8 mouse cellular contexts compared by ENCODE assay signal in genomic region chr13:97533896-97534666, GRCm38 (mm10).
DNase-seq lines count a peak whose midpoint lies in the region; ATAC-seq and TF ChIP-seq lines count a peak whose summit lies in the region.
"Had no signal": no experiment of that assay in that cellular context is flagged by ENCODE, and none has a peak within 500 bp of the region (broad histone marks: within the 10 kb centered on the region; RNA-seq: fewer than 3 reads in every experiment).

No protein-coding gene starts in this region.

- H3K9ac ChIP-seq in kidney, postnatal 0 days (ENCODE audit: low read depth, low read length): no peak overlapping the region
- no peak overlapping the region for H3K9ac ChIP-seq in neural tube, embryonic 15.5 days (replicated peaks)

- H3K36me3 ChIP-seq in kidney, postnatal 0 days (ENCODE audit: insufficient read depth, low read length): no peaks in the 10 kb centered on the region
- no peaks in the 10 kb centered on the region for H3K36me3 ChIP-seq in neural tube, embryonic 15.5 days

- H3K4me2 ChIP-seq in kidney, postnatal 0 days (ENCODE audit: low read length): no peak overlapping the region
- H3K4me2 ChIP-seq in neural tube, embryonic 15.5 days: no peak overlapping the region

- TF ChIP-seq CTCF in kidney, postnatal 0 days (IDR thresholded peaks at IDR 0.05; ENCODE audit: low read depth): no peak

- WGBS in kidney, postnatal 0 days: 63% methylated on average over 11 of the region's 11 CpGs
- 61% methylated on average over 11 of the region's 11 CpGs for WGBS in neural tube, embryonic 15.5 days

- H3K4me1 ChIP-seq in kidney, postnatal 0 days (replicated peaks; ENCODE audit: insufficient read depth, low read length): no peaks in the 10 kb centered on the region
- peaks cover 26% of the 10 kb centered on the region for H3K4me1 ChIP-seq in neural tube, embryonic 15.5 days

- ATAC-seq in kidney, postnatal 0 days (replicated peaks; ENCODE audit: low FRiP score, low read depth): no peak
- ATAC-seq in neural tube, embryonic 15.5 days (ENCODE audit: low FRiP score): no peak

- H3K9me3 ChIP-seq in kidney, postnatal 0 days (replicated peaks; ENCODE audit: low read length): no peaks in the 10 kb centered on the region
- no peaks in the 10 kb centered on the region for H3K9me3 ChIP-seq in neural tube, embryonic 15.5 days (replicated peaks)

- no peak overlapping the region for H3K4me3 ChIP-seq in kidney, postnatal 0 days (replicated peaks; ENCODE audit: low read depth, low read length)
- H3K4me3 ChIP-seq in neural tube, embryonic 15.5 days (replicated peaks): no peak overlapping the region

- no peaks in the 10 kb centered on the region for H3K27me3 ChIP-seq in kidney, postnatal 0 days (ENCODE audit: insufficient read depth, low read length)
- H3K27me3 ChIP-seq in neural tube, embryonic 15.5 days (replicated peaks): no peaks in the 10 kb centered on the region

- H3K27ac ChIP-seq in kidney, postnatal 0 days: no peak overlapping the region
- H3K27ac ChIP-seq in neural tube, embryonic 15.5 days (replicated peaks): no peak overlapping the region

- peak; percentile 61 for DNase-seq in kidney, postnatal 0 days (ENCODE audit: low spot score)
- no peak for DNase-seq in kidney, adult 9 months
- peak; percentile 87 for DNase-seq in MEL-GATA-1-ER (ENCODE audit: extremely low read depth, low read depth)
- DNase-seq in brain, adult 2 months (ENCODE audit: low read depth, low spot score): peak; percentile 57
- peak; percentile 43 for DNase-seq in lung, postnatal 36 days
- DNase-seq in cerebellum, postnatal 36 days: no peak
- DNase-seq: thymus, postnatal 14 days had no signal

Comparison
In these comparisons a context has a peak if more than half of its experiments do, and no peak if none do; other contexts are left out.
1. DNase-seq: peak in kidney, postnatal 0 days (single experiment), MEL-GATA-1-ER (single experiment), brain, adult 2 months (single experiment) and lung, postnatal 36 days (single experiment); none in kidney, adult 9 months (single experiment) and cerebellum, postnatal 36 days (0 of 2).